Mouse (Mus musculus): ENCODE results near the gene Tnfaip2. TPM values are rescaled to one million over a fixed set of nuclear protein-coding genes. Genes with fewer than 3 reads are reported as not detected.
A peak's percentile ranks its signal among the peaks of the same experiment; 100 is the strongest.

Tnfaip2 gene
- polyA plus RNA-seq, 1 experiment = 46.4 TPM

DNA sequence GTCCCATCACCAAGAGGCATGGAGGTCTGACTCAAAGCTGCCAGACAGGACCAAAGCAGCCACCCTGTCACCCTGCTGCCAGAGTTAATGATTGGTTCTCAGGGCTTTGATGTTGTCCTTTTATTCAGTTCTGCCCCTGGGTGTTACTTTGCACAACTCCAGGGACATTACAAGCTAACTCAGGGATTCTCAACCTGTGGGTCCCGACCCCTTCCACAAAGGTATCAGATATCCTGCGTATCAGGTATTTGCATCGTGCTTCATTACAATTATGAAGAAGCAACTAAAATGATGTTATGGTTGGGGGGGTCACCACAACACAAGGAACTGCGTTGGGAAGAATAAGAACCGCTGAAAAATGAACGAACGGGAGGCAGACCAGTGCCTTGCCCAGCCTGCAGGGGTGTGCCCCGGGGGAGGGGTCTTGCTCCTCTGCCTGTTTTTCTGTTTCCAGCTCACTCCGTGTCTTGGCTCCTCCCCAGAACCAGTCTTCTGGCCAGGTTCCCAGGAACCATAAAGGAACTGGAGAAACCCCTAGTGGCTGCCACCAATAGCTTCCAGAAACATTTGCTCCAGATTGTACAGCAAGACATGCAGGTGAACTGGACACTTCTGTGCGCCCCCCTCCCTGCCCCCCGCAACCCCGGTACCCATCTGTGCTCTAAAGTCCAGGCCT, 14.7 kb upstream of the Tnfaip2 start:
- Histone ChIP-seq H3K4me3 (ENCODE audit: extremely low read depth, insufficient read depth, insufficient read length) (no peak overlapping the region), H3K4me1 (ENCODE audit: control insufficient read depth, insufficient read depth, insufficient read length) (peaks cover 13% of the 10 kb centered on the region), H3K27me3 (ENCODE audit: control insufficient read depth, insufficient read depth, low read length) (peaks cover 4% of the 10 kb centered on the region; the same call in 1 of the 2 replicates), H3K36me3 (ENCODE audit: control insufficient read depth, insufficient read depth, low read length) (no peaks in the 10 kb centered on the region), H3K27ac (ENCODE audit: insufficient read depth, low read length) (no peak overlapping the region)
- WGBS = 77% methylated on average over 12 of the region's 12 CpGs
- TF ChIP-seq CTCF (IDR thresholded peaks at IDR 0.05; ENCODE audit: extremely low read depth, insufficient read depth, insufficient read length, insufficient replicate concordance) = no peak
- no peak for TF ChIP-seq POLR2A (IDR thresholded peaks at IDR 0.05; ENCODE audit: low read depth, low read length)
- no peak for DNase-seq (ENCODE audit: low read depth in 1 of 2, low spot score in 2 of 2)

DNA sequence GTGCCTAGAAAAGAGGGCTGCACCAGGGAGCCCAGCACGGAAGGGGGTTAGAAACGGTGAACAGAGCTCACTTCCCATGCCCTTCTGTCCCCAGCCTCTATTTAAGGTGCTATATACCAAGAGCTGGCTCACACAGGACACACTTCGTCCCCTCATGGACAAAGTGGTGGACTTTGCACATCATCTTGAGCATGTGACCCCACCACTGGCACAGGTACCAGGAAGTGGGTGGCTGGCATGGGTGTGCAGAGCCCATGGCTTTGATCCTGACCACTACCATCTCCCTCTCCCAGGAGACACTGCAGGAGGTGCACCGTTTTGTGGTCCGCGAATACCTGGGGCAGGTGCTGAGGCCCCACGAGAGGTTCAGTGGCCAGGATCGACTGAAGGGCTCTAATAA, 13.9 kb upstream of the Tnfaip2 start:
- no peaks in the 10 kb centered on the region for H3K36me3 ChIP-seq (ENCODE audit: control insufficient read depth, insufficient read depth, low read length)
- H3K4me3 ChIP-seq (ENCODE audit: extremely low read depth, insufficient read depth, insufficient read length) = no peak overlapping the region
- H3K27me3 ChIP-seq (ENCODE audit: control insufficient read depth, insufficient read depth, low read length) = peaks cover 4% of the 10 kb centered on the region; the same call in 1 of the 2 replicates
- 68% methylated on average over 8 of the region's 8 CpGs for WGBS
- H3K4me1 ChIP-seq (ENCODE audit: control insufficient read depth, insufficient read depth, insufficient read length) = peaks cover 13% of the 10 kb centered on the region
- H3K27ac ChIP-seq (ENCODE audit: insufficient read depth, low read length) = no peak overlapping the region
- TF ChIP-seq POLR2A (IDR thresholded peaks at IDR 0.05; ENCODE audit: low read depth, low read length) (no peak), CTCF (IDR thresholded peaks at IDR 0.05; ENCODE audit: extremely low read depth, insufficient read depth, insufficient read length, insufficient replicate concordance) (no peak)
- no peak for DNase-seq (ENCODE audit: low read depth in 1 of 2, low spot score in 2 of 2)

DNA sequence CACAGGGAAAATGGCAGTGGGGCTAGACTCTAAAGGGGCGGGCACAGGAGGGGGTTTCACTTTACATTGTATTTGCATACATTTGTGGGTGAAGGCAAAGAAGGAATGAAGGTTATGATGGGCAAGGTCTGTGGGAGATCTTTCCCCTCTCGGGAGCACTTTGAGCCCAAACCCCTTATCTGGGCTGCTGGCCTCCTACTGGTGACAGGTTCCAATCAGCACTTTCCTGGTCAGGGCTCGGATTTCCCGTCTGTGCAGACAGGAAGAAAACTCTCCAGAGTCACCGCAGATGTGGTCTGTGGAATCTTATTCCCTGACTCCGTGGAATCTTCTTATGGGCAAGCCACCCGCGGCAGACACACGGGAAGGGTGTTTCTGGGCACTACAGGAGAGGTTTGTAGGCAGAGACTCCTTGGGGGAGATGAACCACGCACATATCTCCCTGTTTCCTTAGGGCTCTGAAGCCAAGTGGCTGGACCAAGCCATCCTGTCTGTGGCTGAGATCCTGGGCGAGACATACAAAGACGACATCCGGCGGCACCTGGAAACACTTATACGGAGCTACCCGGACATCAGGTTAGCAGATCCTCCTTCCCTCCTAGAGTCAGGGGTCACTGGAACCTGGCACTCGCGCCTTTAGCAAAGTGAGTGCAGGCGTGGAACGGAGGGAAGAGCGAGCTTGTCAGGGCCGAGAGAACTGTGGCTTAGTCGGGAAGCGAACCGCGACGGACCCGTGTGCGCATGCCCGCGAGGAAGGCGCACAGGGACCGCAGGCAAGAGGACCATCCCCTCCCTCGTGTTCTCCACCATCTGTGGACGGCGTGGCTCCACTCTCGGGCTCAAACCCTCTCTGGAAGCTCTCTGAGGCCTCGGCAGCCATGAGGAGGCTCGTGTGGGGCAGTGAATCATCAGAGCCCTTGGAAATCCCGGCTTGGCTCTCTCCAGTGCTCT, 13.0 kb upstream of the Tnfaip2 start:
- H3K4me1 ChIP-seq (ENCODE audit: control insufficient read depth, insufficient read depth, insufficient read length) = peaks cover 13% of the 10 kb centered on the region
- peaks cover 4% of the 10 kb centered on the region; the same call in 1 of the 2 replicates for H3K27me3 ChIP-seq (ENCODE audit: control insufficient read depth, insufficient read depth, low read length)
- H3K36me3 ChIP-seq (ENCODE audit: control insufficient read depth, insufficient read depth, low read length) = no peaks in the 10 kb centered on the region
- 4% methylated on average over 40 of the region's 40 CpGs for WGBS
- H3K4me3 ChIP-seq (ENCODE audit: extremely low read depth, insufficient read depth, insufficient read length) = peak overlapping the region; percentile 37
- peak overlapping the region; percentile 67 for H3K27ac ChIP-seq (ENCODE audit: insufficient read depth, low read length)
- TF ChIP-seq CTCF (IDR thresholded peaks at IDR 0.05; ENCODE audit: extremely low read depth, insufficient read depth, insufficient read length, insufficient replicate concordance) (no peak), POLR2A (IDR thresholded peaks at IDR 0.05; ENCODE audit: low read depth, low read length) (no peak)
- DNase-seq (ENCODE audit: low read depth in 1 of 2, low spot score in 2 of 2) = no peak

DNA sequence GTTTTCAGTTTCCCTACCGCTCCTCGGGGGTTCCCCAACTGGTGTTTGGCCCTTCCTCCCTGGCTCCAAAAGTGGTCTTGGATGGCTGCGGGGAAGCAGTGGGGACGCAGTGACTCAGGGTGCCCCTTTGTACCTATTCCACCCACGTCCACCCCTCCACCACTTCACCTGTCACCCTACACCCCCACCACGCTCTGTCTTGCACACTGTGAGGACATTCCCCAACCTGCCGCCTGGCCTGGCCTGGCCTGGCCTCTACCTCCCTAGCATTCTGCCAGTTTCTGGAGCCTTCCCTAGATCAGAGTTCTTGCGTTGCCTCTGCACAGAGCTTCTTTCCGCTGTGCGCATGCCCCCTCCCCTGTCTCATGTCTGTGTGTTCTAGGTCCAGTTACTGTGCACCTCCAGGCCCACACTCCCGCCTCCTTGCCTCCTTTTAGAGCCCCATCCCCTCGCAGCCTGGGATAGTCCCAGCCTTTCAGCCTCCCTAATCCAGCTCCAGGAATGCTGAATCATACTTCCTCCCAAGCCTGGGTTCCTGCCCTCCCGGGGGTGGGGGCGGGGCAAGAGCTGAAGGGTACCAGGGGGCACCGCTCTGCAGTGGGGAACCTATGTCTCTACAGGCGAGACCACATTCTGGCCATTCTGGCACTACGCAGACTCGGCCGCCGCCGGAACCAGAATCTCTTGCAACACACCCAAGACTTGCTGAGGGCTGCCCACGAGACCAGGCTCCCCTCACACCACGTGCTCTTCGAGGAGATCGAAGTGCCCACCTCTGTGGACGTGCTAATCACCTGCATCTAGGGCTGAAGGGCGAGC, 12.0 kb upstream of the Tnfaip2 start:
- no peak for DNase-seq (ENCODE audit: low read depth in 1 of 2, low spot score in 2 of 2)

DNA sequence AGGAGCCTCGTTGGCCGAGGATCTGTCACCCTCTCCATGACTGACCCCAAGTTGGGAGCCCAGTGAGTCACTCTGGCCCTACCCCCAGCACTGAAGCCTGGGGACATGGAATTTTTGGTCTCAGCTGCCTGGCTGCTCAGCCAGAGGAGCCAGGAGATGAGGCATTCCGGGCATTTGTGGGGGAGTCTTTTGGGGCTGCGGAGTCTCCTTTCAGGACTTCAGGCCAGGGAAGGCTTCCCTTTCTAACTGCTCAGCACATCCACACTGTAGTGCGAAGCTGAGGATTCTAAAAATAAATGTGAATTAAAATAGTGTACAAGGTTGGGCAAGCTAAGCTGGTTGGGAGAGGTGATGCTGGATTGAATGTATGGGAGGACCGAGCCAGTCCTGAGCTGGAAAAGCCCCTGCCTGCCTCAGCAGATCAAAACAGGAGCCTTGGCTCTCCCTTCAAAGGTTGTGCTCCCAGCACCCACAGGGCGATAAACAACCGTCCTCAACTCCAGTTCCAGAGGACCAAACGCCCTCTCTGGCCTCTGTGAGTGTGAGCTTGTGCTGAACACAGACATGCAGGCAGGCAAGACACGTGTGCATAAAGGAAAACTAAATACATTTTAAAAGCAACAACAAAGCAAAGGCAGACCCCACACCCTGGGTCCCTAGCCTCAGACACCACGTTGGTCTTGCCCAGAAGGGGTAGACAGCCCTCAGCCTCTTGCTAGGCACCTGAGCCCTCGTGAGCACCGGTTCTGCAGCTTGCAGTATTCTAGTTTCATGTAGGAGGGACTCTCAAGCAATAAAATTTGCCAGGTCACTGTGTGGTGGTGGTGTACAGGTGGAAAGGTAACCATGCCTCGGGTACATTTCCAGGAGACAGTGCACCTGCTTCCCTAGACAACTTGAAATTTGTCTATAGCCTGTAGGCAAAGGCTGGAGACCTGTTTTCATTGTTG, 11.1 kb upstream of the Tnfaip2 start:
- peak overlapping the region; percentile 67 for H3K27ac ChIP-seq (ENCODE audit: insufficient read depth, low read length)
- no peak overlapping the region for H3K4me3 ChIP-seq (ENCODE audit: extremely low read depth, insufficient read depth, insufficient read length)
- WGBS = 64% methylated on average over 14 of the region's 14 CpGs
- H3K4me1 ChIP-seq (ENCODE audit: control insufficient read depth, insufficient read depth, insufficient read length) = peaks cover 13% of the 10 kb centered on the region
- no peaks in the 10 kb centered on the region for H3K36me3 ChIP-seq (ENCODE audit: control insufficient read depth, insufficient read depth, low read length)
- TF ChIP-seq POLR2A (IDR thresholded peaks at IDR 0.05; ENCODE audit: low read depth, low read length) = no peak
- peaks cover 3% of the 10 kb centered on the region; the same call in 1 of the 2 replicates for H3K27me3 ChIP-seq (ENCODE audit: control insufficient read depth, insufficient read depth, low read length)
- no peak for DNase-seq (ENCODE audit: low read depth in 1 of 2, low spot score in 2 of 2)

More for the DNA sequence above, 12.0 kb upstream of the Tnfaip2 start:
- no peaks in the 10 kb centered on the region for H3K36me3 ChIP-seq (ENCODE audit: control insufficient read depth, insufficient read depth, low read length)
- peak overlapping the region; percentile 67 for H3K27ac ChIP-seq (ENCODE audit: insufficient read depth, low read length)
- H3K4me3 ChIP-seq (ENCODE audit: extremely low read depth, insufficient read depth, insufficient read length) = no peak overlapping the region; the same call in 1 of the 2 replicates
- peaks cover 13% of the 10 kb centered on the region for H3K4me1 ChIP-seq (ENCODE audit: control insufficient read depth, insufficient read depth, insufficient read length)
- no peak for TF ChIP-seq POLR2A (IDR thresholded peaks at IDR 0.05; ENCODE audit: low read depth, low read length)
- WGBS = 26% methylated on average over 27 of the region's 27 CpGs
- H3K27me3 ChIP-seq (ENCODE audit: control insufficient read depth, insufficient read depth, low read length) = peaks cover 4% of the 10 kb centered on the region; the same call in 1 of the 2 replicates

Data from spleen, adult 2 months (tissue).